Mouse (Mus musculus): Measurements from ENCODE around the gene Fam192a. TPM values are rescaled to one million over a fixed set of nuclear protein-coding genes. Genes with fewer than 3 reads are reported as not detected.

Gene Fam192a
- polyA plus RNA-seq, 1 experiment from 2014 or later: 108 TPM

DNA sequence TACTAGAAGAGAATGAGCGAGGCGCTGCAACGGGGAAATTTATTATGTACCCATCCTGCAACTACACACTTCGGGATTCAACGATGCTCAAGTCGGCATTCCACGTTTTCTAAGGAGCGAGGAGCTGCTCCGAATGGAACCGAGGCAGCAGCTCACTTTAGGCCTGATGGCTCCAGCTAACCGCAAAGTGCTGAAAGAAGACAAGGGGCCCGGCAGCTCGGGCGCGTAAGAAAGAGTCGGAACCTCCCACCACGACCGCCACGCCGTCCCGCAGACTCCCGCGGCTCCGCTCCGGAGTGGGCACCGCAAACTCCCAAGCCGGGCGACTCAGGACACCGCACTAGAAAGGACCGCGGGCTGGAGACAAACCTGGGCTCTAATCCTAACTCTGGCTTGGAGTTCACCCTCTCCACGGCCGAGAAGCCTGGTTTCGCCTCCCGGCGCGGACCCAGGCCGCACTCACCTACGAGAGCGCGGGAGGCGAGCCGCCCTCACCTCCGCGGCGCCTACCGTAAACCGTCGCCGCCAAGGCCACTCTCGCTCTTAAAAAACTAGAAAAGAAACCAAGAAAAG is 677 bp downstream of the Fam192a start:
- H3K4me2 ChIP-seq: peak overlapping the region; percentile 94
- ATAC-seq: peak; percentile 37
- no peaks in the 10 kb centered on the region for H3K36me3 ChIP-seq (ENCODE audit: poor library complexity, severe bottlenecking)
- no peaks in the 10 kb centered on the region for H3K27me3 ChIP-seq
- peak overlapping the region; percentile 93 for H3K4me3 ChIP-seq
- peaks cover 36% of the 10 kb centered on the region for H3K4me1 ChIP-seq
- under 1% methylated on average over 51 of the region's 51 CpGs for WGBS
- peak overlapping the region; percentile 83 for H3K27ac ChIP-seq
- H3K9me3 ChIP-seq (replicated peaks): no peaks in the 10 kb centered on the region
- H3K9ac ChIP-seq: peak overlapping the region; percentile 91

DNA sequence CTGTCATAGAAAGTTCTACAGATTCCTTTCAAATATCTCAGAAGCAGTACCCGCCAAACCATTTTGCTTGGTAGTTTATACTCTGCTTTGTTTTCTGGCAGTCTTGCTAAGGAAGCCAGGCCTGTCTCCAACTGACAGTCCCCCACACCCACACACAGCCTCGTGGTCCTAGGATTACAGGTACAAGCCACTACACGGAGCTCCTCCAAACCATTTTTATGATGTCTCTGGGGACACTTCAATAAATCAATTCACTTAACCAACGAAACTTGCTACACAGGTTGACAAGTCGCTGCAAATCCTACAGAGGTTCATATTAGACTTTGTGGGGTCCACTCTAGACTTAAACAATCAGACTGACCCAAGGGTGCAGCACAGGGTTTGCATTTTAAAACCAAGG is 1.3 kb downstream of the Fam192a start:
- ATAC-seq: no peak
- H3K4me1 ChIP-seq: peaks cover 36% of the 10 kb centered on the region
- H3K4me2 ChIP-seq: peak overlapping the region; percentile 94
- H3K9ac ChIP-seq: peak overlapping the region; percentile 91
- peak overlapping the region; percentile 93 for H3K4me3 ChIP-seq
- H3K9me3 ChIP-seq (replicated peaks): no peaks in the 10 kb centered on the region
- H3K27ac ChIP-seq: no peak overlapping the region
- no peaks in the 10 kb centered on the region for H3K27me3 ChIP-seq
- no peaks in the 10 kb centered on the region for H3K36me3 ChIP-seq (ENCODE audit: poor library complexity, severe bottlenecking)
- 28% methylated on average over 5 of the region's 5 CpGs for WGBS

DNA sequence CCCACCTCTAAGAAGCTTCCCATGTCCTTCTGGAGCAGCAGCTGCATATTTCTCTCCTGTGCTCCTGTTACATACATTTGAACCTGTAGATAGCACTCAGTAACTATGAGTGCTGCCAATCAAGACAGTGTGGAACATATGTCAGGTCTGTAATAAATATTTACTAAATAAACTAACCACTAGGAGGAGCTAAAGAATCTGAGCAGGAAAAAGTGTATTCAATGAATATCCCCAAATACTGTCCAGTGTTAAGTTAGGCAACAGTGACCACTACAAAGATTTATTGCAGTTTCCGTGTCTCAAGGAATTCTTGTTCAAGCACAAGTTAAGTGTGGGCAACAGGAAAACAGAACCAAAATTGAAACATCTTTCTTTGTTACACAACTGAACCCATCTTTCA is 7.6 kb downstream of the Fam192a start:
- no peaks in the 10 kb centered on the region for H3K27me3 ChIP-seq
- H3K4me2 ChIP-seq: no peak overlapping the region
- H3K36me3 ChIP-seq (ENCODE audit: poor library complexity, severe bottlenecking): peaks cover 2% of the 10 kb centered on the region; the same call in 1 of the 2 replicates
- H3K27ac ChIP-seq: no peak overlapping the region
- no peak overlapping the region for H3K9ac ChIP-seq
- 86% methylated on average over 1 of the region's 1 CpGs for WGBS
- no peak overlapping the region for H3K4me3 ChIP-seq
- peaks cover 5% of the 10 kb centered on the region for H3K4me1 ChIP-seq
- H3K9me3 ChIP-seq (replicated peaks): no peaks in the 10 kb centered on the region
- no peak for ATAC-seq

DNA sequence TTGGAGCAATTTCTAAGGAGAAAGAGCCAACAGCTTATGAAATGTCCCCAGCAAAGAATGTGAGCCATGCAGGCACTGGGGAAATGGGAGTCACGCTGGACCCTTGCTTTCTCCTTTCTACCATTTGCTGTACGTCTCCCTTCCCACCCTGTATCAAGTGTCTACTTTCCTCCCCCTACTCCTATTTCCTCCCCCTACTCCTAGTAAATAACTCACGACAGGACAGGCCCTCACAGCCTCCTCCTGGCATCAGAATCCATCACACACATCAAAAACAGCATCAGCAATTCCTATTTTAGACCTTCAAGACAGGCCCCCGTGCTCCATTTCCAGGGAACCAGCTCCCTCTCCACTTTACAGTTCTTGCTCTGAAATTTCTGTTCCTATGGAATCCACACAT is 10.1 kb downstream of the Fam192a start:
- no peak overlapping the region for H3K4me3 ChIP-seq
- H3K36me3 ChIP-seq (ENCODE audit: poor library complexity, severe bottlenecking): peaks cover 28% of the 10 kb centered on the region
- no peak overlapping the region for H3K4me2 ChIP-seq
- H3K27ac ChIP-seq: no peak overlapping the region
- 86% methylated on average over 4 of the region's 4 CpGs for WGBS
- H3K4me1 ChIP-seq: no peaks in the 10 kb centered on the region
- ATAC-seq: no peak
- no peaks in the 10 kb centered on the region for H3K9me3 ChIP-seq (replicated peaks)
- H3K27me3 ChIP-seq: no peaks in the 10 kb centered on the region
- H3K9ac ChIP-seq: no peak overlapping the region

DNA sequence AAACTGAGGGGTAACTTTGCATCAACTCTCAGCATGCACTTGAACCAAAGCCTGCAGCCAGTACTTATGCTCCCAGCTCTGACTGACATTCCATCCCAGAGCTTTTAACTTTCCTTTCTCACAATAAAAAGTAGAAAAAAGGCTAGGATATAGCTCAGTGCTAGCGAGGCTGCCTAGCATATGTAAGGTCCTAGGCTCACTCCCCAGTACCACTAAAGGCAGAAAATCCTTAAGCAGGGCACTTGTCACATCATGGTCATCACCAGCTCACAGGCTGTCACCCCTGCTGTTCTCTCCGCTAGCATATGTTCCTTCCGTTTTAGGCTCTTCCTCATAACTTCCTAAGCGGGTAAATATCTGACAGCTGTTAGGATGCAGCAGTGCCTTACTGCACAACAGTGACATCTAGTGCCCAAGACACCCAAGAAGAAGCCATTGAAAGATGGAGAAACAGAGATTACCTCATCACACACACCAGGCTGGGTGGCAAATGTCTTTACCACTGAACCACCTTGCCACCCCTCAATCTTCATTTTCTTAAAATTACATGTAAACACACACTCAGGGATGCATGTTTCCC is 17.5 kb downstream of the Fam192a start:
- WGBS: 41% methylated on average over 4 of the region's 4 CpGs
- Histone ChIP-seq H3K9ac (no peak overlapping the region), H3K4me3 (no peak overlapping the region), H3K27me3 (no peaks in the 10 kb centered on the region), H3K36me3 (ENCODE audit: poor library complexity, severe bottlenecking) (peaks cover 87% of the 10 kb centered on the region), H3K4me2 (no peak overlapping the region), H3K4me1 (no peaks in the 10 kb centered on the region), H3K9me3 (replicated peaks) (no peaks in the 10 kb centered on the region), H3K27ac (no peak overlapping the region; the same call in 1 of the 2 replicates)
- ATAC-seq: peak; percentile 81

DNA sequence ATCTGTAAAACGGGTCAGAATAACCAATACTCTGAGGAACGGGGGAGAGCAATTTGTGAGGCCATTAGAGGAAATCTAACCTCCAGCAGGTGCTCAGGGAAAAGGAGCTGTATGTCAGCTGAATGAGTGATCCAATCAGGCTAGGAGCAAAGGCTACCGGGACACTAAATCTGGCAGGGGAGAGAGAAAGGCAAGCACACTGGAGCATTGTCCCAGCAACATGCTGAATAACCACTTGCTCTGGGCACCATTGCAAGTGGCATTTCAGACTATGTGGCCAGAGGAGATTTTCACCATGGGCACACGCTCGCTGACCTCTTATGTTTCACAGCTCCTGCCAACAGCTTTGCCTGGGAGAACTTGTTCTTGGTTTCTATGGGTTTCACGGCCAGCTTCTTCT is 19.2 kb downstream of the Fam192a start:
- Histone ChIP-seq H3K9me3 (replicated peaks) (no peaks in the 10 kb centered on the region), H3K27ac (no peak overlapping the region; the same call in 1 of the 2 replicates), H3K36me3 (ENCODE audit: poor library complexity, severe bottlenecking) (peaks cover 87% of the 10 kb centered on the region), H3K27me3 (no peaks in the 10 kb centered on the region), H3K4me2 (no peak overlapping the region), H3K9ac (no peak overlapping the region), H3K4me1 (no peaks in the 10 kb centered on the region), H3K4me3 (no peak overlapping the region)
- no peak for ATAC-seq
- 84% methylated on average over 6 of the region's 6 CpGs for WGBS

DNA sequence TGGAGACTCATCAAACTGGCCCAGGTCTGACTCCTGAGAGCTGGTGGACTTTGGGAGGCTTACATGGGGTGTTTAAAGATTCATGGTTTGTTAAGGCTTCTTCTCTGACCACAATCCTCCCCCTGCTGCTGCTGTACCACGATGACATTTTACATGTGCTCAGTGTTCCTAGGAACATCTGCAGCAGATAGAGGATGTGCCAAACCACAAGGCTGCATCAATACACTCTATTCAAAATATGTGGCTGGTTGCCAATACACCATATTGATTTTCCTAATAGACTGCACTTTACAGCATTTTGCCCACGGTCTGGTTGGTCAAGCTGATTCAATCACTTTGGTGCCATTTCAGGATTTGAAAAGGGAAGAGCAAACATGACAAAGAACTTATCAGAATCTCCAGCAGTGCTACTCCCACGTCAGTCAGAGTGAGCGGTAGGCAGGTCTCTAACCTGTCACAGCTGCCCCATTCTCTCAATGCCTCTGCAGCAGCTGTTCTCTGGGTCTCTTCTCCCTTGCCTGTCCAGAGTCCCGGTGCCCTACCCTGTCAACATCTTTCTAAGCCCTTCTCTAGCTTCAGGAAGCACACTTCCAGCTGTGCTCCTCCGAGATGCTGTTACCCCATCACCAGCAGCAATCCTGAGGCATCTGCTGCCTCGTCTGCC is 19.8 kb downstream of the Fam192a start:
- H3K4me3 ChIP-seq: no peak overlapping the region

DNA sequence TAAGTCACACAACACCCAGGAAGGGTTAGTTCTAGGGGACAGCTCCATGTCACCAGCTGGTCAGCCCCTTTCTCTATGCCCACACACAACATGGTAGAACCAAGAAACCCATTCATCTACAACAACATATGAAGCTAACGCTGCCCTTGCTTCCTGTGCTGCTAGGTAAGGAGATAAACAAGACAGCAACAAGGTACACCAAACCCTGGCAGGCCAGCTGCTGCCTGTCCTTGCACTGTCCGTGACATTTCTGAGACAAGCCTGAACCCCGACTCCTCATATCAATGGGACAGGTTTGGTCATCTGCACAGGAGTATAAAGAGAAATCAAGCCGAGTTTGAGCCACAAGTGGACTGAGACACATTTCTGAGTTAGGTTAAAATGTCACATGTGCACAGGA is 26.6 kb downstream of the Fam192a start:
- Histone ChIP-seq H3K36me3 (ENCODE audit: poor library complexity, severe bottlenecking) (peaks cover 83% of the 10 kb centered on the region), H3K4me3 (no peak overlapping the region), H3K4me1 (no peaks in the 10 kb centered on the region), H3K27ac (peak overlapping the region; percentile 72), H3K4me2 (no peak overlapping the region), H3K9ac (no peak overlapping the region), H3K9me3 (replicated peaks) (no peaks in the 10 kb centered on the region), H3K27me3 (no peaks in the 10 kb centered on the region)
- no peak for ATAC-seq
- 96% methylated on average over 4 of the region's 4 CpGs for WGBS

More for the DNA sequence above, 19.8 kb downstream of the Fam192a start:
- Histone ChIP-seq H3K9ac (no peak overlapping the region), H3K27ac (peak overlapping the region; percentile 3; the same call in 1 of the 2 replicates), H3K4me1 (no peaks in the 10 kb centered on the region), H3K9me3 (replicated peaks) (no peaks in the 10 kb centered on the region), H3K36me3 (ENCODE audit: poor library complexity, severe bottlenecking) (peaks cover 87% of the 10 kb centered on the region), H3K4me2 (no peak overlapping the region), H3K27me3 (no peaks in the 10 kb centered on the region)
- ATAC-seq: no peak
- WGBS: 73% methylated on average over 7 of the region's 7 CpGs

DNA sequence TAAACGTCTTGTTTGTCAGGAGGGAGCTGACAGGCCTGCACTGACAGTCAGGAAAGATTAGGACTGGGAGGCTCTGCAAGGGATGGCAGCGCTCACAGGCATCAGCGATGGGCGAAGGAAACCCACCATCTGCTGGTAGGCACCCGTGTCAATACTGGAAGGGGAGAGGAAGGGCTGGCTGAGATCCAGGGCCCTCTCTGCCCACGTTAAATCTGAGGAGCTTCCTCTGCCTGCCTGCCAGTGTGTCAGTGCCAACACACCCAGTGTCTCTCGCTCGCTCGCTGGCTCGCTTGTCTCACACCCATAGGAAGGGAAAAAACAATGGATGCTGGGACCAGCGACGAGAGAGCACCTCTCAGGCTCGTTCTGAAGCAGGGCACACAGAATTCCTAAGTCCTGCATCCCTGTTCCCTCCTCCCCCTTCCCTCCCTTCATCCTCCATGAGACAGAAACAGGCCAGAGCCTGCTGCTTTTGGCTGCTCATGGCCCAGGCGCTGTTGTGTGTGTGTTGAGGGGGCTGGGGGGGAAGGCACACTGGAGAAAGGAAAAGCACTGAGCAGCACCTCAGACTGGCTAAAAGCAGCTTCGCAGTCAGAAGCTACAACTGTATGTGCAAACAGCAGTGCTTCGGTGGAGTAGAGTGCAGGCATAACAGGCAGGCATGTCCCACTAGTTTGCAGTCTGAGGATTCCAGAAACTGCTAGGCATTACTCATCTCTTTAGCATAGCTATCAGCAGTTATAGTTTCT is 27.5 kb downstream of the Fam192a start:
- Histone ChIP-seq H3K27ac (peak overlapping the region; percentile 72), H3K4me3 (no peak overlapping the region), H3K36me3 (ENCODE audit: poor library complexity, severe bottlenecking) (peaks cover 78% of the 10 kb centered on the region), H3K9ac (no peak overlapping the region), H3K9me3 (replicated peaks) (no peaks in the 10 kb centered on the region), H3K4me2 (no peak overlapping the region), H3K27me3 (no peaks in the 10 kb centered on the region), H3K4me1 (no peaks in the 10 kb centered on the region)
- WGBS: 77% methylated on average over 16 of the region's 16 CpGs
- peak; percentile 83 for ATAC-seq

DNA sequence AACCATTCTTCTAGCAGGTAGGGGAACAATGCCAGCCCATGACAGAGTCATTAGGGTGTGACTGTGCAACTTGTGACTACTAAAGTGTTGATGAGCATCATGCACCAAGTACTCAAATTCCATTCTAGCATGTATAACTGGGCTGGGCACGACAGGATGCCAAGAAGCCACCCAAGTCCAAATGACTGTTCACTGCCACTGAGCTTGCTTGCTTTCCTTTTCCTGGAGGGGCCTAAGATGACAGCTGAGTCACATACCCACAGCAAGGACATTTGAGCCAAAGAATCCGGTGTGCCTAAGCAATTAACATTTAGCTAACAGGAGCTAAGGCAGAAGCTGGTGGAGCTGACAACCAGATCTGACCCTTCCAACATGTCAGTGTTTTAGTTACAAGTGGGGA is 29.9 kb downstream of the Fam192a start:
- no peak overlapping the region for H3K9ac ChIP-seq
- H3K9me3 ChIP-seq (replicated peaks): no peaks in the 10 kb centered on the region
- peaks cover 53% of the 10 kb centered on the region for H3K36me3 ChIP-seq (ENCODE audit: poor library complexity, severe bottlenecking)
- ATAC-seq: no peak
- WGBS: 81% methylated on average over 2 of the region's 2 CpGs
- no peak overlapping the region for H3K4me3 ChIP-seq
- H3K4me1 ChIP-seq: peaks cover 15% of the 10 kb centered on the region
- H3K27me3 ChIP-seq: no peaks in the 10 kb centered on the region
- H3K27ac ChIP-seq: no peak overlapping the region
- no peak overlapping the region for H3K4me2 ChIP-seq

DNA sequence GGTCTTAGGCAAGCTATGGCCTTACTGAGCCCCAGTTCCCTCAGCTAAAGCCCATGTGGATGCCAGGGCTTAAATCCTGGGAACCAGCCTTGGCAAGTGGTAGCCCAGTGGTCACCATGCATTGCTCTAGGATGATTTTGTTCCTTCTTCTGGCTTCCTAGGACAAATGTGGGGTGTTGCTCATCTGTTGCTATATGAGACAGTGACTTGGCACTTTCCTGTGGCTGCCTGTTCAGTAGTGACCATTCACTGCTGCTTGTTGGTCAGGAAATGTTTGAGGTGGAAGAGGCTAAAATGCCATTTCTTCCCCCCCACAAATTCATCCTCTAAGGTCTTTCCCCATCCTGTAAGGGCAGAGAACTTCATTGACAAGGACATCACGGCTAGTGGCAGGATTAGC is 32.4 kb downstream of the Fam192a start:
- H3K9me3 ChIP-seq (replicated peaks): no peaks in the 10 kb centered on the region
- H3K4me2 ChIP-seq: no peak overlapping the region
- 0 out of 2 replicates have a peak overlapping the region, but pooled peaks have one; percentile 7 for H3K27ac ChIP-seq
- H3K4me1 ChIP-seq: peaks cover 28% of the 10 kb centered on the region
- peaks cover 29% of the 10 kb centered on the region for H3K36me3 ChIP-seq (ENCODE audit: poor library complexity, severe bottlenecking)
- 50% methylated on average over 1 of the region's 1 CpGs for WGBS
- no peak overlapping the region for H3K4me3 ChIP-seq
- no peaks in the 10 kb centered on the region for H3K27me3 ChIP-seq
- no peak overlapping the region for H3K9ac ChIP-seq
- no peak for ATAC-seq

DNA sequence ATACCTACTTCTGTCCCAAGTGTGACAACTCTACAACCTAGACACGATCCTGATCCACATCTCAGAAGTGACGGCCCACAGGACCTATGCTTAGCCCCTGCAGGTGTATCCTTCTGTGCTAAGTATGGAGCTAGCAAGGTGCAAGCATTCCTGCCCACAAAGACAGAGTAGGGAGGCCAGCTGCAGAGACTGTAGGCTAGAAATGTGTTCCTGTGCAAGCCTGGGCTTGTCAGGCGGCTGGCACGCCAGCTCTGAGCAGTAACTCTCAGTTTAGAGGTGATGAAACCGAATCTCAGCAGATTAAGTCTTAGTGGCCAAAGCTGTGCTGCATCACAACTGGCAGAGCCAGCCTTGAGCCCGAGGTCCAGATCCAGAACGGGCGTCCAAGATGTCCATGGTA is 33.7 kb downstream of the Fam192a start:
- Histone ChIP-seq H3K9me3 (replicated peaks) (no peaks in the 10 kb centered on the region), H3K4me3 (no peak overlapping the region), H3K27ac (peak overlapping the region; percentile 0; the same call in 1 of the 2 replicates), H3K36me3 (ENCODE audit: poor library complexity, severe bottlenecking) (peaks cover 17% of the 10 kb centered on the region; the same call in 1 of the 2 replicates), H3K4me2 (no peak overlapping the region), H3K4me1 (peaks cover 28% of the 10 kb centered on the region), H3K27me3 (no peaks in the 10 kb centered on the region), H3K9ac (no peak overlapping the region)
- 90% methylated on average over 8 of the region's 8 CpGs for WGBS
- no peak for ATAC-seq
